Mouse (Mus musculus): Measurements from ENCODE around the gene Abcc5.

GRCm38 (mm10) chr16:20322274-20322673, 103.9 kb downstream of the Abcc5 start:
- TF ChIP-seq CTCF (conservative IDR thresholded peaks at IDR 0.05; ENCODE audit: insufficient read depth, insufficient read length, low read depth, low read length) (no peak), POLR2A (IDR thresholded peaks at IDR 0.05; ENCODE audit: low read depth, low read length) (no peak)
